Mouse (Mus musculus): ENCODE data around the gene Kifc3.

Gene Kifc3

GRCm38 (mm10) chr8:95075504-95075903, 127.1 kb downstream of the Kifc3 start:
- no peak for DNase-seq (ENCODE audit: low spot score)

GRCm38 (mm10) chr8:95067582-95067981, 135.0 kb downstream of the Kifc3 start:
- peak; percentile 42 for DNase-seq (ENCODE audit: low spot score)

GRCm38 (mm10) chr8:95064531-95064930, 138.1 kb downstream of the Kifc3 start:
- peak; percentile 89 for DNase-seq (ENCODE audit: low spot score)

GRCm38 (mm10) chr8:95059812-95060533, 142.6 kb downstream of the Kifc3 start:
- DNase-seq (ENCODE audit: low spot score): no peak

GRCm38 (mm10) chr8:95058661-95059060, 144.0 kb downstream of the Kifc3 start:
- no peak for DNase-seq (ENCODE audit: low spot score)

- DNase-seq (ENCODE audit: low spot score): no peak
These were observed 146.2 kb downstream of the Kifc3 start for GRCm38 (mm10) chr8:95056414-95056813.

- DNase-seq (ENCODE audit: low spot score): no peak
These were observed 147.6 kb downstream of the Kifc3 start, which contains the start of gene Drc7 for GRCm38 (mm10) chr8:95054927-95055510. TSS of gene Drc7 (plus strand) at chr8:95055103.

- no peak for DNase-seq (ENCODE audit: low spot score)
These were observed 148.2 kb downstream of the Kifc3 start for GRCm38 (mm10) chr8:95054438-95054837.

Measured in adipocyte (in vitro differentiated cells).